Mouse (Mus musculus) heart, embryonic 10.5 days (tissue): ENCODE results near the gene Eif5a. TPM values are rescaled to one million over a fixed set of nuclear protein-coding genes. Genes with fewer than 3 reads are reported as not detected.
"Not testable (repeated sequence)": the region's sequence is repeated elsewhere in the genome, so short reads cannot be mapped to it uniquely, and the experiment has no call there.

Source experiments
- DNase-seq: peaks from one replicate; pipeline ENCODE4 v3.0.0-alpha.2; 2017; ENCODE audit warnings: low spot score
- H3K27ac ChIP-seq: fragments of 300-500 bp; sonication (generic); 2 replicates; pipeline ENCODE4 v1.5.1; 2016; ENCODE audit warnings: mild to moderate bottlenecking
- H3K27me3 ChIP-seq: fragments of 300-500 bp; sonication (generic); 2 replicates; pipeline ENCODE4 v1.6.1; 2016; ENCODE audit warnings: mild to moderate bottlenecking; ENCODE audit not compliant: poor library complexity, insufficient read depth, severe bottlenecking
- H3K36me3 ChIP-seq: fragments of 300-500 bp; sonication (generic); 2 replicates; pipeline ENCODE4 v1.6.1; 2016; ENCODE audit warnings: mild to moderate bottlenecking, moderate library complexity
- H3K4me1 ChIP-seq: fragments of 300-500 bp; sonication (generic); 2 replicates; pipeline ENCODE4 v1.6.1; 2016; ENCODE audit warnings: mild to moderate bottlenecking
- H3K4me3 ChIP-seq: fragments of 300-500 bp; sonication (generic); 2 replicates; pipeline ENCODE4 v1.5.1; 2016; ENCODE audit warnings: mild to moderate bottlenecking, moderate library complexity
- H3K9me3 ChIP-seq: fragments of 300-500 bp; sonication (generic); 2 replicates; pipeline ENCODE4 v1.6.1; 2016; ENCODE audit warnings: mild to moderate bottlenecking, moderate library complexity
- WGBS: fragments of 180-500 bp; shearing (Covaris S2); methylation state at CpG from one replicate; pipeline ENCODE4 v1.1.7; 2016; 5-methylcytosine and 5-hydroxymethylcytosine counted together
- polyA plus RNA-seq: library from polyadenylated mRNA; unstranded; fragments of >200 nt; fragmentation: Nextera tagmentation; extraction: Ambion mirVana; gene quantifications from 2 replicates; pipeline ENCODE4 v1.2.1, GENCODE M21; 2016

The Eif5a gene
- polyA plus RNA-seq, 1 experiment from 2014 or later, result 2,470 TPM

DNA sequence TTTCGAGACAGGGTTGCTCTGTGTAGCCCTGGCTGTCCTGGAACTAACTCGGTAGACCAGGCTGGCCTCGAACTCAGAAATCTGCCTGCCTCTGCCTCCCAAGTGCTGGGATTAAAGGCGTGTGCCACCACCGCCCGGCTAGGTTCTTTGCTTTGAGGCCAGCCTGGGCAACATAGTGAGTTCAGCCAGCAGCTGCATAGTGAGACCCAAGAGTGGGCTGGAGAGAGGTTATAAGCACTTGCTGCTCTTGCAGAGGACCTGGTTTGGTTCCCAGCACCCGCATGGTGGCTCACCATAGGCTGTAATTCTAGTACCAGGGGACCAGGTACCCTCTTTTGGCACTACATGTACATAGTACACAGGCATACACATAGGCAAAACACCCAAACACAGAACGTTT lies 8.4 kb upstream of the Eif5a start:
- not testable (repeated sequence) for H3K4me3 ChIP-seq, H3K9me3 ChIP-seq, DNase-seq, H3K4me1 ChIP-seq, H3K36me3 ChIP-seq, H3K27ac ChIP-seq, H3K27me3 ChIP-seq
- 81% methylated on average over 8 of the region's 8 CpGs for WGBS

DNA sequence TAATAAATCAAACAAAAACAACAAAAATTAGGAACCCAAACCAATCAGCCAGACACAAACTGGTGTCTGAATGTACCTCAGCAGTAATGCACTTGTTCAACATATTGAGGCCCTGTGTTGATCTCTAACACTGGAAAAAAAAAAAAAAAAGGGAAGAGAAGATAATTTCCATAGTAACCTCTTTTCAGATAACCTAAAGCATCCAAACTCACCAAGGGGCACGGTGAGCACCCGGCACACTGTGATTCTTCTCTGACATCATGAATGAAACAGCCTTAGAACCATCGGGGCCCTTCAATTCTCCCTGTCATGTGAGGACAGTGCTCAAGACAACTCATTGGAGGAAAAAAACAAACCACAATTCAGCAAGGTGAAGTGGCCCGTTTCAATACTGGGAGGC lies 8.0 kb upstream of the Eif5a start:
- 19% methylated on average over 4 of the region's 4 CpGs for WGBS
- no peak for DNase-seq
- Histone ChIP-seq H3K36me3 (no peaks in the 10 kb centered on the region), H3K4me3 (no peak overlapping the region), H3K27ac (no peak overlapping the region), H3K9me3 (no peaks in the 10 kb centered on the region), H3K4me1 (peaks cover 7% of the 10 kb centered on the region; the same call in 1 of the 2 replicates), H3K27me3 (peaks cover under 1% of the 10 kb centered on the region; the same call in 1 of the 2 replicates)

DNA sequence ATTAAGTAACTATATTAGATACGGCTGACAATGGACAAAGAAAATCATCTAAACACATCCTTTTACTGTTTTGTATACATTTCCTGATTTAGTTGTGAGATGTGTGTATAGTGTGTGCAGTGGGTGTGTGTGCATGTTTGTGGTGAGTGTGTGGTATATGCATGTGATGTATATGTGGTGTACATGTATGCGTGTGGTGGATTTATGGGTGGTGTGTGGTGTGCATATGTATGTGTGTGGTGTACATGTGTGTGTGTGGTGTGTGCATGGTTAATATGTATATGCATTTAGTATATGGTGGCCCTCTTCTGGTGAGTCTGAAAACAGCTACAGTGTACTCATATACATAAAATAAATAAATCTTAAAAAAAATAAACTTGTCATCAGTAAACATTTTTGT lies 5.7 kb upstream of the Eif5a start:
- Histone ChIP-seq H3K36me3 (no peaks in the 10 kb centered on the region), H3K27me3 (no peaks in the 10 kb centered on the region), H3K27ac (no peak overlapping the region), H3K9me3 (no peaks in the 10 kb centered on the region), H3K4me1 (0 out of 2 replicates have a peak, but pooled peaks cover under 1% of the 10 kb centered on the region), H3K4me3 (no peak overlapping the region)
- 92% methylated on average over 2 of the region's 2 CpGs for WGBS
- DNase-seq, result no peak

DNA sequence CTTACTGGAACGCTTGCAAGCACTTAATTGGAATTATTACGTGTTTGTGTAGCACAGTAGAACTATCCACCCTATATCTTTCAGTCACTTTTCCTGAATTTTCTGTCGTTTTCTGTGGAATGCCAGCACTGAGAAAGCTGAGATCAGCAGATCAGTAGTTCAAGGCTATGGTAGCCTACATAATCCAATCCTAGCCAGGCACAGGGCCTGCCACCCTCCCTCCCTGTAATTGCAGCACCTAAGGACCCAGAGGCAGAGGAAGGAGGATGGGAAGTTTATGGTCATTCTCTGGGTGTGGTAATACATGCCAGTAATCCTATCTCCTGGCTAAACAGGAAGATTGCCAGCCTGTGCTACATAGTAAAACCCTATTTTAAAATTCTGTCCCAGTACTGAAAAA lies 1.0 kb upstream of the Eif5a start:
- H3K36me3 ChIP-seq, result peaks cover 19% of the 10 kb centered on the region
- H3K27me3 ChIP-seq, result no peaks in the 10 kb centered on the region
- peak overlapping the region; percentile 85 for H3K4me3 ChIP-seq
- peaks cover 17% of the 10 kb centered on the region for H3K4me1 ChIP-seq
- peak overlapping the region; percentile 97; the same call in 1 of the 2 replicates for H3K27ac ChIP-seq
- no peak for DNase-seq
- H3K9me3 ChIP-seq, result no peaks in the 10 kb centered on the region
- 69% methylated on average over 3 of the region's 3 CpGs for whole genome bisulfite sequencing

DNA sequence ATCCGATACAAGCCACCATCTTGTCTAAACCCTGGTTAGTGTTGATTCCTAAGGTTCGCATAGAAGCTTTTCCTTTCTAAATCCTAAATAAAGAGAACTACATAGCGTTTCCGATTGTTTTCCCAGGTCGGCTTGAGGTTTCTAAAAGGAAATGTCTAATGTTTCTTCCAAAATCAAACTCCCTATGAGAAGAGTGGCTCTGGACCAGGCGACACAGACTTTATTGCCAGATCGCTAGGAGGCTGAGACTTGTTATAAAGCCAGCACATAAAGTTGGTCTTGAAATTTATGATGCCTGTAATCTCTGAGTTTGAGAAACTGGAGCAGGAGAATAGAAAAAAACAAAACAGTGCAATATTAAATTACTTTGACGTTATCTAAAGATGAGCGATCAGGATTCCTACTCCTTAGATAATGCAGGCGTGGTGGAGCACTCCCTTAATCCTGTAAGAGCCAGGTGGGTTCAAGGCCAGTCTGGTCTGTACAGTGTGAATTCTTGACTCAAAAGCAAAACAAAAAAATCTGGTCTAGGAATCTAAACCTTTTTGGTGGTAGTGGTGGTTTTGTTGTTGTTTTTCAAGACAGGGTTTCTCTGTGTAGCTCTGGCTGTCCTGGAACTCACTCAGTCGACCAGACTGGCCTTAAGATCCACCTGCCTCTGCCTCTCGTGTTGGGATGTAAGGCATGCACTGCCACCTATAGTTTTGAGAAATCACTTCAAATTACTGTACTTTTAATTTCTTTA lies 426 bp upstream of the Eif5a start:
- DNase-seq, result no peak
- peaks cover 19% of the 10 kb centered on the region for H3K4me1 ChIP-seq
- 6% methylated on average over 12 of the region's 12 CpGs for WGBS
- H3K27me3 ChIP-seq, result no peaks in the 10 kb centered on the region
- H3K4me3 ChIP-seq, result peak overlapping the region; percentile 85
- H3K36me3 ChIP-seq, result peaks cover 25% of the 10 kb centered on the region
- H3K9me3 ChIP-seq, result no peaks in the 10 kb centered on the region
- H3K27ac ChIP-seq, result peak overlapping the region; percentile 97

DNA sequence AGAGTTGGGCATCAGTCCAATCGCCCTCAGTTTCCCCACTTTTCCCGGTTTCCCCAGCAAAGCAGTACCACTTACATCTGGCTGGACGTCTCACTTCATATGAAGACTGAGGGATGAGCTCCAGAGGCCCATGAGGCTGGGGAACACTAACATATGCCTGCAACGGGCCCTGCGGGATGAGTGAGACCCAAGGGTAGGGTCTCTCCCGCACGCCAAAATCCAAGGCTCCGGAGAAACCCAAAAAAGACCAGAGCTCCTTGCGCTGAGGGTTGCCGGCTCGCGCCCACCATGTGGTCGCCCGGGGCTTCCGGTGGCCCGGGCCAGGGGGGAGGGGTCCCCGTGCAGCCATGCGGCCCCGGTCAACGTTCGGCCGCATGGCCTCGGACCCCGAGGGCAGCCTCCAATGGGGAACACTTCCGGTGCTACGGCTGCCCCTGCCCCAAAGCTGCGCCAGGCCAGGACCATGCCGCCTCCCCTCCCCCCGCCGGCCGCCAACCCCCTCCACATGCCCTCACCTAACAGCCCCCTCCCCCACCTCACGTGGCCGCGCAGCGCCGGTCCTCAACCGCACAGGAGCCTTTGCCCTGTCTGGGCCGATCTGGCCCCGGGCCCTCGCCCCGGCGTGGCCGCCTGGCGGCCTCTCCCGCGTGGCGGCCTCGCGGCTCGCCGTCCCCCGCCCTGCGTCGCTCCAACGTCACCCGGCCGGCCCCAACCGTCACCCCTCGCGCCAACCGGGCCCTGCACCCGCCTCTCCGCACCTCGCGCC lies 1.3 kb downstream of the Eif5a start:
- Histone ChIP-seq H3K27ac (peak overlapping the region; percentile 97), H3K36me3 (peaks cover 42% of the 10 kb centered on the region), H3K9me3 (no peaks in the 10 kb centered on the region), H3K4me1 (peaks cover 36% of the 10 kb centered on the region), H3K27me3 (no peaks in the 10 kb centered on the region), H3K4me3 (peak overlapping the region; percentile 85)
- DNase-seq, result peak; percentile 79
- WGBS, result under 1% methylated on average over 64 of the region's 65 CpGs

DNA sequence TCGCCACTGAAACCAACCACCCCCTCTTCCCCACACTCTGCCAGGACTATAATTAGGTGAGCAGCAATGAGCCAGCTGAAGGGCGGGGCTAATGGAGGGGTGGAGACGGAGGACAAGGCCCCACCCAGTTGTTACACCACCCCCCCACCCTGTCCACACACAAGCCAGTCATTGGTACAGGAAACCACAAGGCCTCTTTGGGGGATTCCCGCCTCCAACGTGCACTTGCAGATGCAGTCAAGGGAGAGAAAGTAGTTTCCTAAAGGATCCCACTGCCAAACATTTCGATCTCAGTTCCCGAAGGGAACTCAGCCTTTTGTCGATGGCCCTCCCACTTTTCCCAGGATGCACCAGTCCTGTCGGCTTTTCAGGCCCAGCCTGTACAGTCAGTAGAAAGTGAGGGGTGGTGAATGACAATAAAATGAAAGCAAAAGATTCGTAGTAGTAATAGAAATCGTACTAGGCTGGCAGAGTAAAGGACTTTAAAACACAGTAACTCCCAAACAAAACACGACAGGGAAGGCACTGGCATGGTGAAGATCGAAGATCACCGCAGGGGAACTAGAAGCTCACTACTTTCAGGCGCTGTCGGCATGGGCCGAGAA lies 2.0 kb downstream of the Eif5a start:
- H3K36me3 ChIP-seq, result peaks cover 49% of the 10 kb centered on the region
- peak overlapping the region; percentile 97 for H3K27ac ChIP-seq
- H3K27me3 ChIP-seq, result no peaks in the 10 kb centered on the region
- H3K9me3 ChIP-seq, result no peaks in the 10 kb centered on the region
- under 1% methylated on average over 17 of the region's 17 CpGs for WGBS
- peak; percentile 95 for DNase-seq
- peaks cover 43% of the 10 kb centered on the region for H3K4me1 ChIP-seq
- peak overlapping the region; percentile 85 for H3K4me3 ChIP-seq

DNA sequence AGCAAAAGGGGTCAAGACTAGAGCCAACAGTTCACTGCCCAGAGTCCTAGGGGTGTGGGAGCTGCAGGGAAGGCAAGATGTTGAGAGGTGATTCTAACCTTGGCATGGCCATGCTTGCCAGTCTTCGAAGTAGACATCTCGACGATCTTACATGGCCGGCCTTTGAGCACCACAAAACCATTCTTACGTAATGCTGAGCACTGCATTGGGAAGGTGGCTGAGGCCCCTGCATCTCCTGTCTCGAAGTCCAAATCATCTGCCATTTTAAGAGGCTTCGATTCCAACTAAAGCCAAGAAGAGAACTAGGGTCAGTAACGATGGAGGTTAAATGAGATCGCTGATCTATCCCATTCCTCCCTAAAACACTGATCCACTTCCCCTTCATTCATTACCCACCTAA lies 2.7 kb downstream of the Eif5a start:
- peak; percentile 73 for DNase-seq
- Histone ChIP-seq H3K36me3 (peaks cover 50% of the 10 kb centered on the region), H3K4me3 (peak overlapping the region; percentile 85), H3K4me1 (peaks cover 50% of the 10 kb centered on the region), H3K27me3 (no peaks in the 10 kb centered on the region), H3K9me3 (no peaks in the 10 kb centered on the region), H3K27ac (peak overlapping the region; percentile 97)
- WGBS, result 82% methylated on average over 9 of the region's 9 CpGs

DNA sequence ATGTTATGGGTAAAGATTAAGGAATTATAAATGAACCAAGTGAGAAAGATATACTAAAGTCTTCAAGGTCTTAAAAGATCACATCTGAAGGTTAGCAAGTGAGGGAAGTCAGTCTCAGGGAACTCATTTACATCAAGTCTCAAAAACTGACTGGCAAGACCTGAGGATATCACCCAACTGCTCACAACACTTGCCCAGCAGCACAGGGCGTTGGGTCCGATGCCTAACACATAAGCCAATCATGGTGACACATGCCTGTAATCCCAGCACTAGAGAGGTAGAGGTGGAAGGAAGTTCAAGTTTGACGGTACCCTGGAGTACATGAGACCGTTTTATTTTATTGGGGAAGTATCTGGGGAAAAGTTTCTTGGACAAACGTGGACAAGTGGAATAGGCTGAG lies 3.6 kb downstream of the Eif5a start:
- no peaks in the 10 kb centered on the region for H3K27me3 ChIP-seq
- DNase-seq, result peak; percentile 66
- H3K36me3 ChIP-seq, result peaks cover 54% of the 10 kb centered on the region
- no peaks in the 10 kb centered on the region for H3K9me3 ChIP-seq
- no peak overlapping the region for H3K27ac ChIP-seq
- peaks cover 56% of the 10 kb centered on the region for H3K4me1 ChIP-seq
- 81% methylated on average over 5 of the region's 5 CpGs for WGBS
- no peak overlapping the region for H3K4me3 ChIP-seq

DNA sequence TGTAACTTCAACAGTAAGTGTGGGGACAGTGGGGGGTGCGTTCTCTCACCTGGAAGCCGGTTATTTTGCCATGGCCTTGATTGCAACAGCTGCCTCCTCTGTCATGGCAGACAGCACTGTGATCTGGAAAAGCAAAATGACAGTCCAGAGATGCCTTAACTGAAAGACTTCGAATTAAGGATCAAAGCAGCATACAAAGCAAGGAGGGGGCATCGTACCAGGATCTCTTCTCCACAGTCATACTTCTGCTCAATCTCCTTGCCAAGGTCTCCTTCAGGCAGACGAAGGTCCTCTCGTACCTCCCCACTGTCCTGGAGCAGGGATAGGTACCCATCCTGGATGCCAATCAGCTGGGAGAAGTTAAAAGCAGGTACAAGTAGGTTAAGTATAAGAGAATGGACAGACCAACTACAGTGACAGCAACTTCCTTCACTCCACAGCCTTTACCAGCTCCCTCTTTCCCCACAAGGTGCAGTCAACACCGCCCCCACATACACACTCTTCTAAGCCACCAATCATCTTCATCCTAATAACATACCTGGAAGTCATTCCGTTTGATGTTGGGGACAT lies 4.3 kb downstream of the Eif5a start:
- peaks cover 60% of the 10 kb centered on the region for H3K36me3 ChIP-seq
- 82% methylated on average over 8 of the region's 8 CpGs for WGBS
- H3K27me3 ChIP-seq, result no peaks in the 10 kb centered on the region
- no peaks in the 10 kb centered on the region for H3K9me3 ChIP-seq
- DNase-seq, result peak; percentile 59
- H3K27ac ChIP-seq, result no peak overlapping the region
- H3K4me3 ChIP-seq, result no peak overlapping the region
- peaks cover 59% of the 10 kb centered on the region for H3K4me1 ChIP-seq

DNA sequence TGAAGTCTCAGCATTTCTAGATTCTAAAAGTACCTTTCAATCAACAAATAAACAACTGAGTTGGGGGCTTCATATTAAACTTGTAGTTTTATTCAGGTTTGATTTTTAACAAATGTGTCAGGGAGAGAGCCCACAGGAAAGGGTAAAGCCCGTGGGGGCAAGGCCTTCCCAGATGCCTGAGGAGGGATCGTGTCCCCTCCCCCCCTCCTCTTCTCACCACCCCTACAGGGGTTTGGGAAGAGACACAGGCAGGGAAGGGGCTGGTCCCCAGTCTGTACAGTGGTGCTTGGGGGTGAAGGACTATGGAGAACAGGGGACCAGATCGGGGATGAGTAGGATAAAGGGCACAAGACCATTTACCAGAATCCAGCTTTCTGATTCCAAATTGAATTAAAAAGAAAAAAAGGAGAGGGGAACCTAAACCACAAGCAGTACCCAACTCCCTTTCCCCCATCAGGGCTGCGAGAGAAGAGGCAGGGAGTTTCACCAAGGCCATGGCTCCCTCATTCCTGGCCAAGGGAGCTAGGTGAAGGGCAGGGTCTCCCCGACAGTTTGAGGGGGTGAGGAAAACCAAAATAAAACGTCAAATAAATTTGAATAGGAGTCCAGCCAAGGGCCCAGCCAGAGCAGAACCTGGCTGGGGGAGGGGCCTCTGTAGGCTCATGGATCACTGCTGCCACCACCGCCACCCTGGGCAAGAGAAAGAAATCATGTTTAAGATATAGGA lies 4.9 kb downstream of the Eif5a start:
- H3K27ac ChIP-seq, DNase-seq, H3K27me3 ChIP-seq, H3K9me3 ChIP-seq: not testable (repeated sequence)
- peaks cover 55% of the 10 kb centered on the region for H3K4me1 ChIP-seq
- H3K4me3 ChIP-seq, result peak overlapping the region; percentile 91; the same call in 1 of the 2 replicates
- H3K36me3 ChIP-seq, result peaks cover 67% of the 10 kb centered on the region
- WGBS, result 56% methylated on average over 7 of the region's 7 CpGs
